Mouse (Mus musculus): ENCODE results near the gene Spag9.

Spag9 gene

DNA sequence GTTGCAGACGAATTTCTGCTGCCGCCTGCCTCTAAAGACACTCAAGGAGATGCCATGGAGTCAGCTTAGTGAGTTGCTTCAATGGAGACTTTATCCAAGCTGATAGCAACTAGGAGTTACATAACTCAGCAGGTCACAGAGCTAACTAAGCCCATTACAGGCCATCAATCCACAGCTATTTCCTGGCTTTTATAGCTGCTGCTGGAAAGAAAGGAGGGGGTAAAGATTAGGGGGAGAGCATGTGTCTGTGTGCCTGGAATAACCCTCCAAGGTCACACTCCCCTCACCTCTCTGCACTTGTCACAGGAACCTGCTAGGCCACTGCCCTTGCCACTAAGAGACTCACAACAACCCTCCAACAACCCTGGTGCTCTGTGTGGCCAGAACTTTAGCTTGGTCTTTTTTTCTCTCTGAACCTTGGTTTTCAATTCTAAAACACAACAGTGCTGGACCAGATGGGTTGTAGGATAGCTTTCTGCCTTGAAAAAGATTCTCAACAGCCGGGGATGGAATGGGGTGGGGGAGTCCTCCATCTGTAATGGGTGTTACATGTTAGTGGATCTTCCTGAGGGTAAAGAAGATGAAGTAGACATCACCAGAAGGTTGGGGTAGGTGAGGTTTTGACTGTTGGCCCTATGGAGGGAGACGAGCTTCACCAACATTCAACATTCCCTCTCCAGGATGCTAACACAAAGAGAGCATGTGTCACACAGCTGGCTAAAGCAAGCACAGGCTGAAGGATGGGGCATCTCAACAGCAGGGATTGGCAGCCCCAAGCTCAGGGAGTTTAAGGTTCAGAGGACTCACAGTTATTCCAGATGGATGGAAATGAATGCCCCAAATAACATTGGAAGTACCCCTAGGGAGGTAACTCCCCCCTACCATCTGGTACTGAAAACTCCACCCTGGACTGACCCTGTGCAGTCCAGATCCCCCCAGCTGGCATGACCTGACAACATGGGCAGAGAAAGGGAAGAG, 134.5 kb downstream of the Spag9 start:
- DNase-seq (ENCODE audit: low spot score): no peak

DNA sequence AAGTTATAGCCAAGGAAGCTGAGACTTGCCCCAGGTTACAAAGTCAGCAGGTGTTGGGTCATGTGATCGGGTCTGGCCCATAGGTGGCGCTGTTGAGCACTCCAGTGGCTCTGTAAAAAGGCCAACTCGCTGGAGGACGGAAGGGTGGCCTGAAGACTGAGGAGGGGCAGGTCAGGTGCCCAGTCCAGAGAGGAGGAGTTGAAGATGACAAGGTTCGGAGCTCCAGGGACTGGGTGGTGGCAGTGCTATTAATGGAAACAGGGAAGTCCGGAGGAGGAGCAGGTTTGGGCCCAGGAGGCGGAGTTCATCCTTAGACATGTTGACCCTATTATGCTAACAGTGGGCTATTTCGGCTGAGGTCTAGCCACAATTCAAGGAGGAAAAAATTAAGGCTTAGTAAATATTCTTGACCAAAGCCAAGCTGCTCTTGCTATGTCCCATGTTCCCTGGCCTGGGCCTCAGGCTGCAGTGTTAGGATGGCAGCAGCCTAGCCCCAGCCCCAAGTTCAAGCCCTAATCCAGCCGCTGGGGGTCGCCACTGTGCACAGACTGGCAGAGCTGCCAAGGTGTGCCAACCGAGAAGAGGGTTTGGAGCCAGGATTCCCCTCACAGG, 137.6 kb downstream of the Spag9 start:
- DNase-seq (ENCODE audit: low spot score): peak; percentile 88

DNA sequence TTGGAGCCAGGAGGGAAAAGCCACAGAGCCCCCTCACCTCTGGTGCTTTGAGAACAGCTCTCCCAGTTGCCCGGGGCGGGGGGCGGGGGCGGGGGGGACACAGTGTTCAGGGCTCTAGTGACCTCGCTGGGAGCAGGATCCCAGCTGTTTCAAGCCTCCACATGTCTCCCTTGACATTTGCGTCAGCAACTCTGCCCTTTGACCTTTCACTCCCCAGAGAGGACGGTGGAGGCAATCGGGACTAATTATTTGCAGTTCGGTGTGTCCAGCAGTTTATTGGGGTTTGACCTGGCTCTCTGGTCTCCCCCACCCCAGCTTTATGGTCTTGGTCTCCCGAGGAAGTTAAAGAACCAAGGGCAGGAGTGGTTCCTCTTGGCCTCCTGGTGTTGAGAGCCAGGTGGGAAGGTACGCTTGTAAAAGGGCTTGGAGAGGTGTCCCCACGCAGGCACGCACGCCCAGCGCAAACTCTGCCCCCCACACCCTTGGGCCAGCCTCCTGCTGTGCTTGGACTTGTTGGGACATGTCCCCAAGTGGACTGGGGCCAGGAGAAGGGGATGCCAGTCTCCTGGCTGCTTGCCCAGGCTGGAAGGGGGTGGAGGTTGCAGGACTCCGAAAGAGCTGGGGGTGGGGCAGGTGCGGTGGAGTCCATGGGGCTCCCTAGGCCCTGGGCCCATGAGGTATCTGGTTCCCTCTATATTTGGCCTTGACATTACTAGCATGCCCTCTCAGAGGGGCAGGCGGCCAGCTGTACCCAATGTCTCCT, 138.4 kb downstream of the Spag9 start:
- DNase-seq (ENCODE audit: low spot score): peak; percentile 64

DNA sequence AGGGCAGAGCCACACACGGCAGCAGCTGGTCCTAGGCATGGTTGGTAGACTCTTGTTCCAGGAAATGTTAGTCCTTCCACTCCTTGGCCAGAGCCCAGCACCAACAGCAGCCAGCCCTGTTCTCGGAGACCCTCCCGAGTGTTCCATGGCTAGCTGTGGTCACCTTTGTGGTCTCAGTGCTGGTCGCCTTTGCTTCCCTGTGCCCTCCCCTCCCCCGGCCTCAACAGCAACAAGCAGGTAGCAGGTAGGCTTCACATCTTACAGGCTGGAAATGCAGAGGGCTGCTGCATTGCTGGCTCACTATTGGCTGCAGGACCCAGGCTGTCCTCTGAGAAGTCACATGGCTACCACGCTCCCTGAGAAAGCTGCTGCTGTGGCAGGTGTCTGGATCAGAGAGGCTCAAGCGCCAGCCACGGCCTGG, 139.7 kb downstream of the Spag9 start:
- DNase-seq (ENCODE audit: low spot score): no peak

DNA sequence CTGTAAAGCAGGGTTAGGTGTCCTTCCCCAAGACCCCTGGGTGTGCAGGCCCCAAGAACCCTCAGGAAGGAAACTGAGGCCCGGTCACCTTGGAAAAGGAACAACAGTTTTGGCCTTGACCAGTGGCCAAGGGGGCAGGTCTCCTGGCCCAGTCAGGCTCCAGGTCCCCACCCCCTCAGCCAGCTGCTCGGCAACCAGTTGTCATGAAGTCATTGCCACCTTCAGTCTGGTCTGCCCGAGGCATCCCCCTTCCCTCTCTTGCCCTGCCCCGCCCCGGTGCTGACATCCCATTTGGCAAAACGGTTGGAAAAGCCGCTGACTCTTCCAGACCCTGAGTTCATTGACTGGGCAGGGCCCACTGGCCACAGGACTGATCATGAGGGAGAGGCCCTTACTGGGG, 140.8 kb downstream of the Spag9 start:
- DNase-seq (ENCODE audit: low spot score): no peak

DNA sequence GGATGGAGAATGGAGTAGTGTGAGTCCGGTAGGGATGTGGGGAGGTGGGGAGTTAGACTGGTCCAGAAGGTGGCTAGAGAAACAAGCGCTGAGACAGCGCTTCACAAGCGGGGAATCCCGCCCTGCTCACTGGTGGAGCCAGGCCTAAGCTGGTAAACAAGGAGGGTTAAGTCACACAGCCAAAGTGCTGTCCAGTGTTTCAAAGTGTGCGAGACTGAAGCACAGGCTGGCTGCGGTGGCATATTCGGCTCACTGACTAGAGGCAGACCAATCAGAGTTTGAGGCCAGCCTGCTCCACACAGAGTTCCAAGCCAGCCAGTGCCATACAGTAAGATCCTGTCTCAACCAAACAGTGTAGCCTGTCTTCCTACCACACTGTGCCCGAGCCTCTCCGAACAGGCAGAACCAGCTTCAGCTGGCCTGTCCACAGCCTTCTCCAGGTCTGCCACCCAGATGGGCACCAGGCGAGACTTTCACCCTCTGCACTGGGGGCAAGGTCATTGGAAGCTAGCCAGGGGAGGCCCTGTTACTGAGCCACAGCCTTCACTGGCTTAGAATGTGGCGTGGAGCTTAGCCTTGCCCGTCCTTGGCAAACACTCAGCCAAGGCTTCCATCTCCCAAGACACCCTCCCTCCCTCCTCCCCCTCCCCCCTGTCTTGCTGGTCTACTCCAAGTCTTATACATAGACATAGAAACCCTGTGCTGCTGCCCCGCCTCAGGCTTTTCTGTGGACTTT, 141.6 kb downstream of the Spag9 start:
- no peak for DNase-seq (ENCODE audit: low spot score)

DNA sequence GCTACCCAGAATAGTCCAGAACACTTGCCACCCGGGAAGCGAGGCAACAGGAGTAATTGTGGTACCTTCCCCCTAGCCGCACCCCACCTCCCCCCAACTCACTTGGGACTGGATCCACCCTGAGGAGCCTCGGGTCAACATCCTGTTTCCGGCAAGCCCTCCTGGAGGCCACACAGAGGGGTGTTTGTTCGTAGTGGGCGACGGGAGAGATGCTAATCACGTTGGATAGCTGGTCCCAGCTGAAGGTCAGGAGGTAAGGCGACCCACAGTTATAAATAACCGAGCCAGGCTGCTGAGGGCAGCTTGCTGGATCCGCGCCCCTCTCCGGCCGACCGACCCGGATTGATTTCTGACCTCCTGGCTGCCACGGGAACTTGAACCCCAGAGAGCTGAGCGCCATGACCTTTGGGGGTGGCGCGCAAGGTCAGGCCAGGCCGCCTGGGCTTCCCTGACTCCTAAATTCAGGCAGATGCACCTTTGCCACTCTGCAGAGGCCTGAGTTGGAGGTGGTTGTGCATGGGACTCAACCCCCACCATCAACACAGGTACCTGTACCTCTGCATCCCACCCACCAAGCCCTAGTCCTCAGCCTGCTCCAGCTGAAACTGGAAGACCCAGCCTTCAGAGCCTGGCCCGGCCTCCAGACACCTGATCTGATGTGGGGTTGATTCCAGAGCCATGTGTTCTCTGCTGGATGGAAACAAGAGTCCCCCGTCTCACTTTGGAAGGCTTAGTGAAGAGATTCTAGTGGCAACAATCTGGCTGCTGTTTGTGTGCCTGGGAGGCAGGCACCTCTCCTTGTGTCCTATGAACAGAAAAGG, 142.7 kb downstream of the Spag9 start:
- DNase-seq (ENCODE audit: low spot score): peak; percentile 67

DNA sequence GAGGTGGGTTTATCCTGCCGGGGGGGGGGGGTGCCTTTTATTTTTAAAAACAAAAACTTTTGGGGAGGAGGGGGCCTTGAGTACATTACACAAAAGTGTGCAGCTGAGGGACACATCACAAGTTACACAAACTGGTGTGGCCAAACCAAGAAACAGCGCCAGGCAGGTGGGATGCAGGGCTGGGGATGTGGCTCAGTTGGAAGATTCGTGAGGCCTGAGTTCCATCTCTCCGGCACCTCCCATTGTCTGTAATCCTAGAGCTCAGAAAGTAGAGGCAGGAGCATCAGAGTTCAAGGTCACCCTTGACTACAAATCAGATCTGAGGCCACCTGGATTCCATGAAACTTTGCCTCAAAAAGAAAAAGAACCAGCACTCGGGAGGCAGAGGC, 143.3 kb downstream of the Spag9 start:
- DNase-seq (ENCODE audit: low spot score): no peak

DNA sequence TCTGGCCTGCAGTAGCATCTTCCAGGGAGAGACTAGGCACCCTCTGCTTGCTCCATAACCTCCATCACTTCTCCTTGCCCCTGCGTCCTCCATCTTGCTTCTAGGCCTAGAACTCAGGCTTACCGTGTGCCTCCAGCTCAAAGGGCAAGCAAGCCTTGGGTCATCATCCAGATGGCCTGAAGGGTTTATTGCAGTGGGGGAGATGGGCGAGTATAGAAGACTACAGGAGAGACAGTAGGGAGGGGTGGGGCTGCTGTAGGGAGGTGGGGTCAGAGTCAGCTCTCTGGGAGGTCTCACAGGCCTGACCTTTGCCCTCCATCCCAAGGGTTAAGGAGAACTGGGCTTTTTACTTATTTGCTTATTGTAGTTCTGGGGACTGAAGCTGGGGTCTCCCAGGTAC, 144.6 kb downstream of the Spag9 start:
- DNase-seq (ENCODE audit: low spot score): no peak

DNA sequence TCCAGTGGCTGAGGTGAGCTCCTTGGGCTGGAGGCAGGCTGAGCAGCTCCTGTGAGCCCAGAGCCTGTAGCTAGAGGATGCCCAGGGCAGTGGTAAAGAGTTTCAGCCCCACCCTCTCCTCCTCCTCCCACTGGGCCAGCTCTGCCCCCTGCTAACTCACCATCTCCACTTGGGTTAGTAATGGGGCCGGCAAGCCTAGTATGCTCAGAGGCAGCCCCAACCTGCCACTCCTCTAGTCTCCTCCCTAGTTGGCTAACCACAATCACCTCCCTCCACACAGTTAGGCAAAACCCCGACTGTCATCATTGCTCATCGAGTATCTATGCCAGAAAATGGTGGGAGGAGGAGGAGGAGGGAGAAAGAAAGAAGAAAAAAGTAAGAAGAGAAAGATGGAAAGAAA, 145.7 kb downstream of the Spag9 start:
- DNase-seq (ENCODE audit: low spot score): no peak

DNA sequence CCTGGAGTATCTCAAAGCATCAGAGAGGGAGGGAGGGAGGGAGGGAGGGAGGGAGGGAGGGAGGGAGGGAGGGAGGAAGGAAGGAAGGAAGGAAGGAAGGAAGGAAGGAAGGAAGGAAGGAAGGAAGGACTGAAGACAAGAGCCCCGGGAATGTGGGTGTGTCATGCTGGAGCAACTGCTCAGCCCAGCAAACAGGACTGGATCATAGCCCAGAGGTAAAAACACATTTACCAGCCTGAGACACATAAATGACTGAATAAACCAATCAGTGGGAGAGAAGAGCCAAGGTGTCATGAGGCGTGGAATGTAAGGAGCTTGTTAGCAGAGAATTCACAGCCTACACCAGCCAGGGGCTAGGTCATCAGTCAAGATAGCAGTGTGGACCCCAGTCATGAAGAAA, 147.4 kb downstream of the Spag9 start:
- no peak for DNase-seq (ENCODE audit: low spot score)

DNA sequence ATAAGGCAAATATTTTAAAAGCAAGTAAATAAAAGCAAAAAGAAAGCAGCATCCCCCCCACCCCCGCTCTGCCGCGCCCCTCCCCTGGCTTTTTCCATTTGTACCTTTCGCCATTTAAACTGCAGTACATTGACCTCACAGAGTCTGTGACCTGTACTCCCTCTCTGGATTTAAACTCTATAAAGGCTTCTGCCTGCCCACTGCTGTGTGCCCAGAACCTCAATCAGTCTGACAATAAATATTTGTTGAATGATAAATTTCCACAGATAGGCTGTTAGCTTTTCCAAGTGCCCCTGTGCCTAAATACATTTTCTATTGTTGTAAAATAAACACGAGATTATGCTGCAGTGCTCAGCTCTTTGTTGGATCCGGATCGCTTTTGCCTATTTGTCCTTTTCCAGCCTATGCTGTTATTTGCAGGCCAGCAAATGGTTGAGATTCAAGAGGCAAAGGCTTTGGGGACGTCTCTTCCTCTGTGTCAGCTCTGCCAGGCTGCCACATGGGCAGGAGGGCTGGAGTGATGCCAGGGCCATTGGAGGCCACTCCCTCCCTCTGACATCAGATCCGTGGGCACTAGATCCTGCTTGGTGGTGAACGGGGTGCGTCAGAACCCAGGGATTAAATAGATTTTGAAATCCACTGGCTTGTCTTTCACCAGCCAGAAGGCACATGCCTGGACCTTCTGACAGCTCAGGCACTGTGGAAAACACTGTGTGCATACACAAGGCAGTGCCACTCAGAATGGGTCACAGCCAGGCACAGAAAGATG, 149.1 kb downstream of the Spag9 start:
- DNase-seq (ENCODE audit: low spot score): no peak

DNA sequence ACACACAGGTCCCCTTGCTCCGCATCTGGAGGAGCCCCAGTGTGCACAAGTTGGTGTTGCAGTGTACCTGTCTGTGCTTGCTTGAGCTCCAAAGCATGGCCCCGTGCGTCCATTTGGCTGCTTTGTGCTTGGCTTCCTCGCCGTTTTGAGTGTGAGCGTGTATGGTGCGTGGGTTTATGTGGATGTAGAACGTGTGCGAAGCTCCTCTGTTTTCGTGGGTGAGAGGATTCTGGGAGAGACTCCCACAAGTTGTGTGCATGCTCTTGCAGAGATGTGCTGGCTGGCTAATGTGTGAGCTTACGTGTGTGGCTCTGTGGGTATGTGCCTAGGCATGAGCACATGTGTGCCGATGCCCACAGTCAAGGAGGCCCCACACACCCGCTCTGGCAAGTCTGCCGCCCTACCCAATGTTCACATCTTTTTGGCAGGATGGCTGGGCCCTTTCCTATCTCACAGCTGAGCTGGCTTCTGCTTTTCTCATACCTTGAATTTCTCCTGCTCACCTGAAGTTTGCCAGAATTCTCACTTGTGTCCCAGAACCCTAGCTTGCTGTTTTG, 150.2 kb downstream of the Spag9 start:
- DNase-seq (ENCODE audit: low spot score): no peak

DNA sequence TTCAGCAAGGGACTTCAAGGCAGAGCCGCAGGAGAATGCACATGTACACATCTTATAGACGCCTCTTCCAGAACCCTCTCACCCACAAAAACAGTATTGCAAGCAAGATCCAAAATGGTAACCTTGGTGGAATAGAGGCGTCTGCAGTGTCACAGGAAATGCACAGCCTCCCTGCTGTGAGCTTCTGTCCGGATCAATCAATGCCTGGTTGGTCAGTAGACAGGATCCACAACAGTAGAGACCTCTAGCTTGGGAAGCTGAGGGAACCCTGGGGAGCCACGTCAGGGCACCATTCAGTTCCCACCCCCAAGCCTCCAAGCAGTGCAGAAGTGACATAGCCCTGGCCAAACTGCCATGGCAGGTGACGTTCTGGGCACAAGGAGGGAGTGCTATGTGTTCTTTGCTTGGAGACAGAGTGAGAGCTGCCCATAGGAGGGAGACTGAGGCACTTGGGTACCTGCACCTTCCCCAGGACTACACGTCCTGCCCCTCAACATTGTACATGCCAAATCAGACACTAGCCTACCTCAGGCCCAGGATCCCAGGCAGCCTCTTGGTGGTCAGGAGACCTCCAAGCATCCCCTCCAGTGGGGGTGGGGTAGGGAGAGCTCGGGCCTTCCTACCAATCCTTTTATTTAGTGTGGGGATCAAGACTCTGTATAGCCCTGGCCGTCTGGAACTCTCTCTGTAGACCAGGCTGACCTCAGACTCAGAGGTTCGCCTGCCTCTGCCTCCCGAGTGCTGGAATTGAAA, 151.0 kb downstream of the Spag9 start:
- no peak for DNase-seq (ENCODE audit: low spot score)

DNA sequence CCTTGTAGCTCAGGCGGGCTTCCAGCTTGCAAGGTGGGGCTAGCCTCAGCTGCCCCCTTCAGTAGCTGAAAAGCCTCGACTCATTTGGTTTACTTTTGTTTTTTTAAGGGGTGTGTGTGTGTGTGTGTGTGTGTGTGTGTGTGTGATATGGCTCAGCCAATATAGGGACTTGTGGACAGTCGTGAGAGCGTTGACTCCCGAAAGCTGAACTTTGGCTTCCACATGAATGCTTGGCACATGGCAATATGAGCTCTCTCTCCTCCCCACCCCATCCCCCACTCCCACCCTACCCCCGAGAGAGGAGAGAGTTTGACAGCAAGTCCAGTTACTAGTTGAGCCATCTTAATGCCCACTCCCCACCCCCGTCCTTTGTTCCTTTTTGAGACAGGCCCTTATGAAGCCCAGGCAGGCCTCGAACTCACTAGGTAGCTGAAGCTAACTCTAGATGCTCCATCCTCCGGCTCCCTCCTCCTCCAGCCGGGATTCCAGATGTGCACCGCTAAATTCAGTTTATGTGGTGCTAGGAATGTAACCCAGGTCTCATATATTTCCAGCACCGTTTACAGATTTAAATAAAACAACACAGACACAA, 152.3 kb downstream of the Spag9 start:
- DNase-seq (ENCODE audit: low spot score): no peak

DNA sequence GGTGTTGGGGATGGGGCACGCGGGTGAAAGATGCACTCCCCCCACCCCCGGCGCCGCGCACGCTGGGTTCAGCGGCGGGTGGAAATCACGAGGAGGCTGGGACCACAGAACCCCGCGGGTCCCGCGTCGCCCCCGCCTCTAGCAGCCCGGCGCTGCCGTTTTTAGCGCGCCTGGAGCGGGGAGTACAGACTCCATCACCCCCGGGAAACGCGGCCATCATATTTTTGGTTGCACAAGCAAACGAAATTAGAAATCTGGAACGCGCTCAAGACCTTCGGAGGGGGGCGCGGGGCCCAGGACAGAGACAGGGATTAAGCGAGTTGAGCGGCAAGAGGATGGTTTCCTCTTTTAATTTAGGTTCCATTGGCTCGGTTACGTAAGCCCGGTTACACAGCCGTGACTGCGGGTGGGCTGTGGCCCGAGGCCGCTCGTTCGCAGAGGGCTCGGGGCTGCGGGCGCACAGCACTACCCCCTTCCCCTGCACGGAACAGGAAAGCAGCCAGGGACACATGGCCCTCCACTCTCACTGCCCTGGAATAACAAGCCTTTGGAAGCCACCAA, 153.1 kb downstream of the Spag9 start:
- peak; percentile 35 for DNase-seq (ENCODE audit: low spot score)

DNA sequence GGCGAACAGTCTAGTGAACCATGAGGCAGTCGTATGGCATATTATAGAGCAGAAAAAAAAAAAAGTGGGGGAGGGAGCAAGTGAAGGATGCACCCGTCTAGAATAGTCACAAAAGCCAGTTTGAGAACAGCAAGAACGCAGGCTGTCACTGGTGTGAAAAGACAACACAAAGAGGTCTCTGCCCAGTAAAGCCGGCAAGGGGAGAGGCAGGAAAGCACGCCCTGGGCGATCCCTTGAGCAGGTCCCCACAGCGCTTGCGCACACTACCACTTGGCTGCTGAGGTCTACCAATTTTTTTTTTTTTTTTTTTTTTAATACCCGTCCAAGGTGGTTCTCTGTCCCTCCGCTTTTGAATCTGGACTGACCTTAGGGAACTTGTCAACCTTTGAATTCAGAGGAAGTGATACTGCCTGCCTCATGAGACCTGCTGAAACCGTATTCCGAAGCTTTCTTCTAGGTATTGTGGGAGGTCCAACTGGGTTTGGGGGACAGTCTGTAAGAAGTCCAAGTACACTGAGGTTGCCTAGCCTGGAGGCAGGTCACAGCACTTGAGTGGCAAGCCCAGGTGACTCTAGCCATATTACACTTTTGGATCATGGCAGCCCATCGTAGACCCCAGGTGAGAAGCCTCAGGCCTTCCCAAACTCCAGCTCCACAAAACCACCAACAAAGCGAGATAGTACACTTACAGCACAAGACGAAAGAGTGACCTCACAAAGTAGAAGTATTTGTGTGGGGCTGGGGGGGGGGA, 153.8 kb downstream of the Spag9 start:
- peak; percentile 75 for DNase-seq (ENCODE audit: low spot score)
